Mouse (Mus musculus): ENCODE measurements around the gene Scgb1a1. TPM values are rescaled to one million over a fixed set of nuclear protein-coding genes. Genes with fewer than 3 reads are reported as not detected.
A peak's percentile ranks its signal among the peaks of the same experiment; 100 is the strongest.
"Not testable (repeated sequence)": the region's sequence is repeated elsewhere in the genome, so short reads cannot be mapped to it uniquely, and the experiment has no call there.

Gene Scgb1a1
- not detected in 2 replicates for polyA plus RNA-seq (2014; fragmentation: Nextera tagmentation; extraction: Ambion mirVana)

GRCm38 (mm10) chr19:9087821-9088220 lies at the start of gene Scgb1a1:
Gene Scgb1a1 (minus strand): TSS chr19:9087958.
- no peak within 1 kb of the TSS for H3K9ac ChIP-seq (ENCODE audit: low read depth, low read length)
- DNase-seq (ENCODE audit: low spot score): no peak
- no peak for ATAC-seq (replicated peaks; ENCODE audit: low FRiP score)
- no peaks in the 10 kb centered on the region for H3K36me3 ChIP-seq (ENCODE audit: control insufficient read depth, insufficient read depth, low read length)
- H3K9me3 ChIP-seq (ENCODE audit: control insufficient read depth, low read length): no peaks in the 10 kb centered on the region
- no peak within 1 kb of the TSS for H3K27ac ChIP-seq (ENCODE audit: low read depth, low read length)
- 71% methylated on average over 4 of the region's 4 CpGs for WGBS
- H3K4me1 ChIP-seq (replicated peaks; ENCODE audit: control insufficient read depth, insufficient read depth, low read length): no peaks in the 10 kb centered on the region
- no peak within 1 kb of the TSS for H3K4me2 ChIP-seq
- H3K27me3 ChIP-seq (replicated peaks; ENCODE audit: control insufficient read depth, insufficient read depth, low read length): no peaks in the 10 kb centered on the region
- H3K4me3 ChIP-seq (ENCODE audit: low read depth, low read length): no peak within 1 kb of the TSS

GRCm38 (mm10) chr19:9137159-9137558 lies 49.4 kb upstream of the Scgb1a1 start:
- Histone ChIP-seq H3K36me3 (ENCODE audit: control insufficient read depth, insufficient read depth, low read length) (no peaks in the 10 kb centered on the region), H3K9me3 (ENCODE audit: control insufficient read depth, low read length) (no peaks in the 10 kb centered on the region), H3K4me3 (ENCODE audit: low read depth, low read length) (no peak overlapping the region), H3K27me3 (replicated peaks; ENCODE audit: control insufficient read depth, insufficient read depth, low read length) (no peaks in the 10 kb centered on the region), H3K9ac (ENCODE audit: low read depth, low read length) (no peak overlapping the region), H3K4me1 (replicated peaks; ENCODE audit: control insufficient read depth, insufficient read depth, low read length) (peaks cover 10% of the 10 kb centered on the region; the same call in 1 of the 2 replicates), H3K27ac (ENCODE audit: low read depth, low read length) (no peak overlapping the region), H3K4me2 (no peak overlapping the region)
- DNase-seq (ENCODE audit: low spot score) (no peak), ATAC-seq (replicated peaks; ENCODE audit: low FRiP score) (no peak)
- 90% methylated on average over 1 of the region's 1 CpGs for WGBS

DNA sequence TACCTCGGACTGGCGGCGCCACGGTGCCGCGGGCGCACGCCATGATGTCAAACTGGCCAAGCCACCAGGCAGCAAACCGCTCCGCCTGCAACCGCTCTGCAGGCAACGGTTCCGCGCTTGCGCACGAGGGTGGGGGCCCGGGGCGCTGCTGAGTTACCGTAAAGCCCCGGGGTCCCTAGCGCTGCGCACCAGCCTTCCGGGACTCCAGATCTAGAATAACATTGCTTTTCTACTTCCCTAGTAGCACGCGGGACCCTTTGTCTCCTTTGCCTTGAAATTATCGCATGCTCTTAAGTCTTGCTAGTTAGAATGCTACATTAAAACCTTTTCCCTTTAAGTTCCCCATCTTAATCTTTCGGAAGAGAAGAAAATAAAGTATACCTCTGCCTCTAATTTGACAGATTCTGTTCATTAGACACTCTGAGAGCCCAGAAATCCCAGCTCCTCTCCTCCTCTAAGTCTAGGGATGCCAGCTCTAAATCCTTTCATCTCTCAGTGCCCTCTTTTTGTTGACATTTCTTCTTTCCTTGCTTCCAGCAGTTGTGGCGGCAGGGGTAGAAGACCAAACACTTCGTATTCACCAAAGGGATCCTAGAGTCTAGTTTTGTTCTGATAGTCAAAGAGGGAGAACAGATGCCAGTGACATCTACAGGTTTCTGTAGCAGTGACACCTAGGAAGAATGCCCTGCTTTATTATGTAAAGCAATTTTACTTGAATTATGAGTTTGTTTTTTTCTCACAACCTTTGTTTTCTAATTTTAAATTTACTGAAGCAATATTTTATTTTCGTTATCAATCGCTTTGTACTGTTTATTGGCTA lies 48.0 kb upstream of the Scgb1a1 start, which contains the start of gene Asrgl1:
TSS of gene Asrgl1 (minus strand) at position 125 of the 820 bp plus-strand sequence.
- H3K4me3 ChIP-seq (ENCODE audit: low read depth, low read length): peak within 1 kb of the TSS; percentile 75
- WGBS: 12% methylated on average over 31 of the region's 31 CpGs
- peaks cover 10% of the 10 kb centered on the region; the same call in 1 of the 2 replicates for H3K4me1 ChIP-seq (replicated peaks; ENCODE audit: control insufficient read depth, insufficient read depth, low read length)
- H3K27ac ChIP-seq (ENCODE audit: low read depth, low read length): no peak within 1 kb of the TSS
- H3K9me3 ChIP-seq (ENCODE audit: control insufficient read depth, low read length): no peaks in the 10 kb centered on the region
- no peaks in the 10 kb centered on the region for H3K36me3 ChIP-seq (ENCODE audit: control insufficient read depth, insufficient read depth, low read length)
- ATAC-seq (replicated peaks; ENCODE audit: low FRiP score) (peak; percentile 95), DNase-seq (ENCODE audit: low spot score) (peak; percentile 90)
- peak within 1 kb of the TSS; percentile 88 for H3K4me2 ChIP-seq
- H3K27me3 ChIP-seq (replicated peaks; ENCODE audit: control insufficient read depth, insufficient read depth, low read length): no peaks in the 10 kb centered on the region
- peak within 1 kb of the TSS; percentile 93 for H3K9ac ChIP-seq (ENCODE audit: low read depth, low read length)

- Histone ChIP-seq H3K36me3 (ENCODE audit: control insufficient read depth, insufficient read depth, low read length) (no peaks in the 10 kb centered on the region), H3K27me3 (replicated peaks; ENCODE audit: control insufficient read depth, insufficient read depth, low read length) (no peaks in the 10 kb centered on the region), H3K9me3 (ENCODE audit: control insufficient read depth, low read length) (no peaks in the 10 kb centered on the region), H3K27ac (ENCODE audit: low read depth, low read length) (no peak overlapping the region), H3K4me3 (ENCODE audit: low read depth, low read length) (peak overlapping the region; percentile 75), H3K4me1 (replicated peaks; ENCODE audit: control insufficient read depth, insufficient read depth, low read length) (peaks cover 10% of the 10 kb centered on the region; the same call in 1 of the 2 replicates), H3K9ac (ENCODE audit: low read depth, low read length) (peak overlapping the region; percentile 93), H3K4me2 (peak overlapping the region; percentile 88)
- 2% methylated on average over 36 of the region's 37 CpGs for WGBS
- DNase-seq (ENCODE audit: low spot score) (peak; percentile 57), ATAC-seq (replicated peaks; ENCODE audit: low FRiP score) (peak; percentile 63)
Observed at GRCm38 (mm10) chr19:9134746-9135511, 47.2 kb upstream of the Scgb1a1 start.

GRCm38 (mm10) chr19:9129996-9130395 lies 42.2 kb upstream of the Scgb1a1 start:
- Histone ChIP-seq H3K36me3 (ENCODE audit: control insufficient read depth, insufficient read depth, low read length) (0 out of 2 replicates have a peak, but pooled peaks cover 5% of the 10 kb centered on the region), H3K9me3 (ENCODE audit: control insufficient read depth, low read length) (no peaks in the 10 kb centered on the region), H3K27ac (ENCODE audit: low read depth, low read length) (no peak overlapping the region), H3K4me1 (replicated peaks; ENCODE audit: control insufficient read depth, insufficient read depth, low read length) (peaks cover 10% of the 10 kb centered on the region; the same call in 1 of the 2 replicates), H3K9ac (ENCODE audit: low read depth, low read length) (no peak overlapping the region), H3K4me3 (ENCODE audit: low read depth, low read length) (no peak overlapping the region), H3K4me2 (no peak overlapping the region), H3K27me3 (replicated peaks; ENCODE audit: control insufficient read depth, insufficient read depth, low read length) (no peaks in the 10 kb centered on the region)
- no peak for ATAC-seq (replicated peaks; ENCODE audit: low FRiP score)
- 81% methylated on average over 1 of the region's 1 CpGs for whole genome bisulfite sequencing
- DNase-seq (ENCODE audit: low spot score): no peak

DNA sequence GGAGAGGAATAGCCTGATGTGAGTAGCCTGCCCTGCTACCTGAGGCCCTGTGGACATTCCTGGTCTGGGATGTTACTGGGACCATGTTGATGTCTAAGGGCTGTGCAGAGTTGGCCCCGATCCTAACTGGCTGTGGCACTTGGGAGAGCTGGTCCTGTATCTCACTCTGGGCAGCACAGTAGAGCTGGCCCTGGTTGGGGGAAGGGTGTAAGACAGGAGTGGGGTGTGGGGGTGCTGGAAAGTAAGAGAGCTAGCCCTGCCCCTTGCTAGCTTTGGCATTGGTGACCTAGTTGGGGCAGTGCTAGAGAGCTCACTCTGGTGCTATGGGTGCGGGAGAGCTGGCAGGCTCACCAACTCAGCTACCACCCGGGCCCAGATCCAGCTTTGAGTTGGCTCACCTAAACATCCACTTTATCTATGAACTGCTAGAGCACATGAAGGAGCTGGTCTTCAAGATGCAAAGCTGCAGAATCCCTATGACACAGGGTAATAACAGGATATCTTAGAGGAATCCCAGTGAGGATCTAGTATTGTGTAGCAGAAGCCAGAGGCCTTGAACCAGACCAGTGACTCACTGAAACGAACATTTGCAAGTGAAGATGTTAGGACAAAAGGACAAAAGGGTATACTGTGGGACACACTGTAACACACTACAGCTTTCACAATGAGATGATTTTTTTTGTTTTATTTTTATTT lies 40.9 kb upstream of the Scgb1a1 start:
- H3K27me3 ChIP-seq (replicated peaks; ENCODE audit: control insufficient read depth, insufficient read depth, low read length): no peaks in the 10 kb centered on the region
- H3K4me2 ChIP-seq: no peak overlapping the region
- no peak overlapping the region for H3K4me3 ChIP-seq (ENCODE audit: low read depth, low read length)
- no peak overlapping the region for H3K27ac ChIP-seq (ENCODE audit: low read depth, low read length)
- DNase-seq (ENCODE audit: low spot score) (no peak), ATAC-seq (replicated peaks; ENCODE audit: low FRiP score) (no peak; the same call in 1 of the 2 replicates)
- H3K9me3 ChIP-seq (ENCODE audit: control insufficient read depth, low read length): no peaks in the 10 kb centered on the region
- H3K4me1 ChIP-seq (replicated peaks; ENCODE audit: control insufficient read depth, insufficient read depth, low read length): no peaks in the 10 kb centered on the region
- WGBS: 94% methylated on average over 4 of the region's 4 CpGs
- H3K36me3 ChIP-seq (ENCODE audit: control insufficient read depth, insufficient read depth, low read length): 0 out of 2 replicates have a peak, but pooled peaks cover 5% of the 10 kb centered on the region
- no peak overlapping the region for H3K9ac ChIP-seq (ENCODE audit: low read depth, low read length)

- ATAC-seq (replicated peaks; ENCODE audit: low FRiP score); H3K9me3 ChIP-seq (ENCODE audit: control insufficient read depth, low read length); H3K4me3 ChIP-seq (ENCODE audit: low read depth, low read length); H3K27ac ChIP-seq (ENCODE audit: low read depth, low read length); H3K27me3 ChIP-seq (replicated peaks; ENCODE audit: control insufficient read depth, insufficient read depth, low read length); H3K9ac ChIP-seq (ENCODE audit: low read depth, low read length); DNase-seq (ENCODE audit: low spot score); H3K4me1 ChIP-seq (replicated peaks; ENCODE audit: control insufficient read depth, insufficient read depth, low read length); H3K4me2 ChIP-seq; H3K36me3 ChIP-seq (ENCODE audit: control insufficient read depth, insufficient read depth, low read length): not testable (repeated sequence)
- 93% methylated on average over 2 of the region's 2 CpGs for WGBS
Observed at GRCm38 (mm10) chr19:9123986-9124385, 36.2 kb upstream of the Scgb1a1 start.

- Histone ChIP-seq H3K27me3 (replicated peaks; ENCODE audit: control insufficient read depth, insufficient read depth, low read length) (no peaks in the 10 kb centered on the region), H3K9ac (ENCODE audit: low read depth, low read length) (no peak overlapping the region), H3K36me3 (ENCODE audit: control insufficient read depth, insufficient read depth, low read length) (peaks cover 8% of the 10 kb centered on the region; the same call in 1 of the 2 replicates), H3K4me2 (no peak overlapping the region), H3K9me3 (ENCODE audit: control insufficient read depth, low read length) (no peaks in the 10 kb centered on the region), H3K4me1 (replicated peaks; ENCODE audit: control insufficient read depth, insufficient read depth, low read length) (no peaks in the 10 kb centered on the region), H3K4me3 (ENCODE audit: low read depth, low read length) (no peak overlapping the region), H3K27ac (ENCODE audit: low read depth, low read length) (no peak overlapping the region)
- WGBS: 86% methylated on average over 1 of the region's 1 CpGs
- ATAC-seq (replicated peaks; ENCODE audit: low FRiP score): no peak
- no peak for DNase-seq (ENCODE audit: low spot score)
Observed at GRCm38 (mm10) chr19:9122390-9122789, 34.6 kb upstream of the Scgb1a1 start.

Data from liver, embryonic 11.5 days (tissue).